Mouse (Mus musculus): Measurements from ENCODE around the gene Fcrl5.

Gene Fcrl5

GRCm38 (mm10) chr3:87500088-87501055 is 64.8 kb downstream of the Fcrl5 start:
- no peak for DNase-seq (ENCODE audit: low read depth, low spot score)

GRCm38 (mm10) chr3:87501151-87501550 is 65.6 kb downstream of the Fcrl5 start:
- no peak for DNase-seq (ENCODE audit: low read depth, low spot score)

- DNase-seq (ENCODE audit: low read depth, low spot score), result no peak
Measured at GRCm38 (mm10) chr3:87502771-87503170, 67.2 kb downstream of the Fcrl5 start.

GRCm38 (mm10) chr3:87504330-87504729 is 68.8 kb downstream of the Fcrl5 start:
- no peak for DNase-seq (ENCODE audit: low read depth, low spot score)

GRCm38 (mm10) chr3:87504749-87505425 is 69.3 kb downstream of the Fcrl5 start:
- no peak for DNase-seq (ENCODE audit: low read depth, low spot score)

- DNase-seq (ENCODE audit: low read depth, low spot score), result no peak
Measured at GRCm38 (mm10) chr3:87506456-87507416, 71.2 kb downstream of the Fcrl5 start.

GRCm38 (mm10) chr3:87508205-87508901 is 72.8 kb downstream of the Fcrl5 start:
- DNase-seq (ENCODE audit: low read depth, low spot score), result no peak

GRCm38 (mm10) chr3:87509061-87509460 is 73.5 kb downstream of the Fcrl5 start:
- DNase-seq (ENCODE audit: low read depth, low spot score), result no peak

GRCm38 (mm10) chr3:87510832-87511231 is 75.3 kb downstream of the Fcrl5 start:
- no peak for DNase-seq (ENCODE audit: low read depth, low spot score)

- no peak for DNase-seq (ENCODE audit: low read depth, low spot score)
Measured at GRCm38 (mm10) chr3:87511971-87512765, 76.6 kb downstream of the Fcrl5 start.

GRCm38 (mm10) chr3:87515567-87516081 is 80.1 kb downstream of the Fcrl5 start:
- DNase-seq (ENCODE audit: low read depth, low spot score), result no peak

- DNase-seq (ENCODE audit: low read depth, low spot score), result no peak
Measured at GRCm38 (mm10) chr3:87518425-87518824, 82.9 kb downstream of the Fcrl5 start.

- no peak for DNase-seq (ENCODE audit: low read depth, low spot score)
Measured at GRCm38 (mm10) chr3:87521126-87521525, 85.6 kb downstream of the Fcrl5 start.

GRCm38 (mm10) chr3:87521833-87522232 is 86.3 kb downstream of the Fcrl5 start:
- no peak for DNase-seq (ENCODE audit: low read depth, low spot score)

GRCm38 (mm10) chr3:87523701-87524100 is 88.1 kb downstream of the Fcrl5 start:
- no peak for DNase-seq (ENCODE audit: low read depth, low spot score)

- peak; percentile 78 for DNase-seq (ENCODE audit: low read depth, low spot score)
Measured at GRCm38 (mm10) chr3:87525043-87525836, 89.7 kb downstream of the Fcrl5 start, which contains the start of gene Etv3. Etv3 (plus strand) TSS chr3:87525407.

- no peak for DNase-seq (ENCODE audit: low read depth, low spot score)
Measured at GRCm38 (mm10) chr3:87525837-87526570, 90.4 kb downstream of the Fcrl5 start.

- DNase-seq (ENCODE audit: low read depth, low spot score), result no peak
Measured at GRCm38 (mm10) chr3:87527139-87527538, 91.6 kb downstream of the Fcrl5 start.
